Mouse (Mus musculus) hindbrain, embryonic 15.5 days (tissue): ENCODE data around the gene Micu2. TPM values are rescaled to one million over a fixed set of nuclear protein-coding genes. Genes with fewer than 3 reads are reported as not detected.
"Not testable (repeated sequence)": the region's sequence is repeated elsewhere in the genome, so short reads cannot be mapped to it uniquely, and the experiment has no call there.

Experiments used
- ATAC-seq: fragments of 200-750 bp; cut with Nextera tagmentation; 2 replicates; pipeline ENCODE4 v1.8.0; 2017; ENCODE audit warnings: low read depth, moderate number of reproducible peaks, moderate TSS enrichment; ENCODE audit not compliant: low FRiP score
- H3K27ac ChIP-seq: fragments of 300-500 bp; sonication (generic); replicated peaks from 2 replicates; pipeline ENCODE4 v1.5.1; 2015; ENCODE audit warnings: mild to moderate bottlenecking, inconsistent platforms
- H3K27me3 ChIP-seq: fragments of 300-500 bp; sonication (generic); 2 replicates; pipeline ENCODE4 v1.6.1; 2015; ENCODE audit warnings: control low read depth, inconsistent platforms
- H3K36me3 ChIP-seq: fragments of 300-500 bp; sonication (generic); 2 replicates; pipeline ENCODE4 v1.6.1; 2015; ENCODE audit warnings: control low read depth, inconsistent platforms
- H3K4me1 ChIP-seq: fragments of 300-500 bp; sonication (generic); replicated peaks from 2 replicates; pipeline ENCODE4 v1.6.1; 2015; ENCODE audit warnings: control low read depth, inconsistent platforms
- H3K4me2 ChIP-seq: fragments of 300-500 bp; sonication (generic); 2 replicates; pipeline ENCODE4 v1.6.1; 2015; ENCODE audit warnings: moderate library complexity, mild to moderate bottlenecking, inconsistent platforms
- H3K4me3 ChIP-seq: fragments of 300-500 bp; sonication (generic); 2 replicates; pipeline ENCODE4 v1.5.1; 2015; ENCODE audit warnings: mild to moderate bottlenecking, inconsistent platforms
- H3K9ac ChIP-seq: fragments of 300-500 bp; sonication (generic); 2 replicates; pipeline ENCODE4 v1.6.1; 2015; ENCODE audit warnings: inconsistent platforms
- H3K9me3 ChIP-seq: fragments of 300-500 bp; sonication (generic); 2 replicates; pipeline ENCODE4 v1.6.1; 2016; ENCODE audit warnings: control low read depth, inconsistent platforms
- WGBS: fragments of 180-500 bp; shearing (Covaris S2); methylation state at CpG from one replicate; pipeline ENCODE4 v1.1.7; 2015; 5-methylcytosine and 5-hydroxymethylcytosine counted together
- polyA plus RNA-seq: library from polyadenylated mRNA; unstranded; fragments of >200 nt; fragmentation: Nextera tagmentation; extraction: Ambion mirVana; gene quantifications from 2 replicates; pipeline ENCODE4 v1.2.1, GENCODE M21; 2015

Gene Micu2
- polyA plus RNA-seq, 1 experiment from 2014 or later = 70.5 TPM

- H3K9ac ChIP-seq = no peak overlapping the region
- no peak overlapping the region for H3K27ac ChIP-seq
- no peaks in the 10 kb centered on the region for H3K27me3 ChIP-seq
- ATAC-seq = no peak
- H3K4me1 ChIP-seq = no peaks in the 10 kb centered on the region
- H3K36me3 ChIP-seq = peaks cover 29% of the 10 kb centered on the region
- WGBS = 81% methylated on average over 4 of the region's 4 CpGs
- H3K9me3 ChIP-seq = no peaks in the 10 kb centered on the region
- H3K4me2 ChIP-seq = no peak overlapping the region
- no peak overlapping the region for H3K4me3 ChIP-seq
These were observed 53.2 kb downstream of the Micu2 start for GRCm38 (mm10) chr14:57945834-57946233.

GRCm38 (mm10) chr14:57937297-57937696 lies 61.8 kb downstream of the Micu2 start:
- H3K9me3 ChIP-seq = no peaks in the 10 kb centered on the region
- H3K27me3 ChIP-seq = no peaks in the 10 kb centered on the region
- H3K36me3 ChIP-seq = peaks cover 11% of the 10 kb centered on the region; the same call in 1 of the 2 replicates
- H3K4me3 ChIP-seq = no peak overlapping the region
- ATAC-seq = no peak
- no peak overlapping the region for H3K9ac ChIP-seq
- no peaks in the 10 kb centered on the region for H3K4me1 ChIP-seq
- WGBS = 95% methylated on average over 6 of the region's 6 CpGs
- no peak overlapping the region for H3K4me2 ChIP-seq
- H3K27ac ChIP-seq = no peak overlapping the region

- H3K36me3 ChIP-seq = peaks cover 10% of the 10 kb centered on the region
- no peak overlapping the region for H3K9ac ChIP-seq
- no peak overlapping the region for H3K4me2 ChIP-seq
- no peaks in the 10 kb centered on the region for H3K27me3 ChIP-seq
- H3K4me1 ChIP-seq = no peaks in the 10 kb centered on the region
- WGBS = 96% methylated on average over 13 of the region's 13 CpGs
- H3K27ac ChIP-seq = no peak overlapping the region
- no peak for ATAC-seq
- no peak overlapping the region for H3K4me3 ChIP-seq
- no peaks in the 10 kb centered on the region for H3K9me3 ChIP-seq
These were observed 64.4 kb downstream of the Micu2 start for GRCm38 (mm10) chr14:57934666-57935065.

- Histone ChIP-seq H3K9me3 (no peaks in the 10 kb centered on the region), H3K4me1 (no peaks in the 10 kb centered on the region), H3K27me3 (no peaks in the 10 kb centered on the region), H3K4me2 (no peak overlapping the region), H3K4me3 (no peak overlapping the region), H3K27ac (no peak overlapping the region), H3K9ac (no peak overlapping the region), H3K36me3 (peaks cover 14% of the 10 kb centered on the region)
- no peak for ATAC-seq
- 87% methylated on average over 7 of the region's 7 CpGs for whole genome bisulfite sequencing
These were observed 65.5 kb downstream of the Micu2 start for GRCm38 (mm10) chr14:57933608-57934007.

GRCm38 (mm10) chr14:57932881-57933443 lies 66.1 kb downstream of the Micu2 start:
- H3K9me3 ChIP-seq = no peaks in the 10 kb centered on the region
- H3K27me3 ChIP-seq = no peaks in the 10 kb centered on the region
- no peak overlapping the region for H3K4me2 ChIP-seq
- peaks cover 14% of the 10 kb centered on the region for H3K36me3 ChIP-seq
- ATAC-seq = no peak
- H3K4me1 ChIP-seq = no peaks in the 10 kb centered on the region
- WGBS = 80% methylated on average over 7 of the region's 7 CpGs
- H3K4me3 ChIP-seq = no peak overlapping the region
- no peak overlapping the region for H3K27ac ChIP-seq
- no peak overlapping the region for H3K9ac ChIP-seq

- Histone ChIP-seq H3K4me3 (no peak overlapping the region), H3K27me3 (no peaks in the 10 kb centered on the region), H3K9ac (no peak overlapping the region), H3K36me3 (peaks cover 46% of the 10 kb centered on the region), H3K27ac (peak overlapping the region; percentile 20), H3K4me1 (0 out of 2 replicates have a peak, but pooled peaks cover 10% of the 10 kb centered on the region), H3K9me3 (no peaks in the 10 kb centered on the region), H3K4me2 (no peak overlapping the region)
- 20% methylated on average over 10 of the region's 10 CpGs for WGBS
- peak; percentile 48; the same call in 1 of the 2 replicates for ATAC-seq
These were observed 77.5 kb downstream of the Micu2 start for GRCm38 (mm10) chr14:57921428-57922131.

- no peak overlapping the region for H3K4me3 ChIP-seq
- H3K4me1 ChIP-seq = 0 out of 2 replicates have a peak, but pooled peaks cover 10% of the 10 kb centered on the region
- H3K27me3 ChIP-seq = no peaks in the 10 kb centered on the region
- H3K36me3 ChIP-seq = peaks cover 46% of the 10 kb centered on the region
- no peak for ATAC-seq
- H3K27ac ChIP-seq = peak overlapping the region; percentile 20; the same call in 1 of the 2 replicates
- no peak overlapping the region for H3K4me2 ChIP-seq
- no peak overlapping the region for H3K9ac ChIP-seq
- 82% methylated on average over 18 of the region's 18 CpGs for WGBS
- no peaks in the 10 kb centered on the region for H3K9me3 ChIP-seq
These were observed 78.3 kb downstream of the Micu2 start for GRCm38 (mm10) chr14:57920568-57921310.

GRCm38 (mm10) chr14:57919148-57919875 lies 79.8 kb downstream of the Micu2 start:
- 96% methylated on average over 17 of the region's 17 CpGs for WGBS
- no peak for ATAC-seq
- Histone ChIP-seq H3K4me1 (0 out of 2 replicates have a peak, but pooled peaks cover 10% of the 10 kb centered on the region), H3K4me3 (no peak overlapping the region), H3K27ac (no peak overlapping the region), H3K9me3 (no peaks in the 10 kb centered on the region), H3K36me3 (peaks cover 37% of the 10 kb centered on the region), H3K9ac (no peak overlapping the region), H3K27me3 (no peaks in the 10 kb centered on the region), H3K4me2 (no peak overlapping the region)

- peaks cover 25% of the 10 kb centered on the region for H3K36me3 ChIP-seq
- H3K4me1 ChIP-seq = peaks cover 2% of the 10 kb centered on the region; the same call in 1 of the 2 replicates
- ATAC-seq = no peak
- no peaks in the 10 kb centered on the region for H3K27me3 ChIP-seq
- 45% methylated on average over 6 of the region's 6 CpGs for WGBS
- no peak overlapping the region for H3K4me2 ChIP-seq
- no peak overlapping the region for H3K4me3 ChIP-seq
- H3K9ac ChIP-seq = no peak overlapping the region
- no peak overlapping the region for H3K27ac ChIP-seq
- H3K9me3 ChIP-seq = no peaks in the 10 kb centered on the region
These were observed 83.7 kb downstream of the Micu2 start for GRCm38 (mm10) chr14:57915341-57915740.

GRCm38 (mm10) chr14:57912211-57913007 lies 86.7 kb downstream of the Micu2 start:
- not testable (repeated sequence) for H3K9me3 ChIP-seq, H3K4me1 ChIP-seq, H3K4me2 ChIP-seq, H3K27ac ChIP-seq, H3K4me3 ChIP-seq, H3K27me3 ChIP-seq, ATAC-seq, H3K9ac ChIP-seq
- H3K36me3 ChIP-seq = peaks cover 14% of the 10 kb centered on the region
- WGBS = 52% methylated on average over 1 of the region's 1 CpGs

GRCm38 (mm10) chr14:57911787-57912186 lies 87.3 kb downstream of the Micu2 start:
- H3K27ac ChIP-seq, H3K9me3 ChIP-seq, H3K27me3 ChIP-seq, H3K4me2 ChIP-seq, ATAC-seq, H3K36me3 ChIP-seq, H3K4me1 ChIP-seq, H3K4me3 ChIP-seq, H3K9ac ChIP-seq: not testable (repeated sequence)
